In genomic region chr6:54956425-54956824, GRCm38 (mm10) we compare ENCODE assay signal across 11 mouse cellular contexts. TPM values are rescaled to one million over a fixed set of nuclear protein-coding genes. Genes with fewer than 3 reads are reported as not detected.
DNase-seq lines count a peak whose midpoint lies in the region; ATAC-seq and TF ChIP-seq lines count a peak whose summit lies in the region.
"Had no signal": no experiment of that assay in that cellular context is flagged by ENCODE, and none has a peak within 500 bp of the region (broad histone marks: within the 10 kb centered on the region; RNA-seq: fewer than 3 reads in every experiment).

No protein-coding gene starts in this region.

- peak; percentile 57; the same call in 1 of the 2 replicates for ATAC-seq in frontal cortex, adult (ENCODE audit: low TSS enrichment)
- ATAC-seq in granulocyte monocyte progenitor cell, adult 5-6 weeks (replicated peaks; ENCODE audit: poor library complexity, severe bottlenecking): peak; percentile 55
- ATAC-seq in stomach, embryonic 15.5 days (ENCODE audit: insufficient read depth, low FRiP score, low read depth): peak; percentile 7; the same call in 1 of the 2 replicates
- ATAC-seq: inflammation-experienced regulatory T-cells, adult 6 months had no signal

- no peaks in the 10 kb centered on the region for H3K36me3 ChIP-seq in stomach, embryonic 15.5 days

- intact Hi-C loops in left cerebral cortex, postnatal 25 days (cut with DNase I): no loop called here

- no peaks in the 10 kb centered on the region for H3K27me3 ChIP-seq in stomach, embryonic 15.5 days (replicated peaks)

- no peak overlapping the region for H3K4me3 ChIP-seq in lung, adult 2 months (replicated peaks; ENCODE audit: extremely low read depth, low read depth, low read length)
- no peak overlapping the region for H3K4me3 ChIP-seq in stomach, embryonic 15.5 days (replicated peaks)

- H3K27ac ChIP-seq in stomach, embryonic 15.5 days: no peak overlapping the region; the same call in 1 of the 2 replicates

- 53% methylated on average over 1 of the region's 1 CpGs for WGBS in lung, adult 2 months
- 38% methylated on average over 1 of the region's 1 CpGs for WGBS in stomach, embryonic 15.5 days

- no peaks in the 10 kb centered on the region for H3K9me3 ChIP-seq in stomach, embryonic 15.5 days

- H3K4me2 ChIP-seq in stomach, embryonic 15.5 days: no peak overlapping the region

- DNase-seq in frontal cortex, postnatal 14 days (ENCODE audit: low spot score in 2 of 2): no peak
- DNase-seq in lung, postnatal 25 days (ENCODE audit: low spot score): peak; percentile 59
- no peak for DNase-seq in lung, adult 2 months
- no peak for DNase-seq in left cerebral cortex, postnatal 25 days (ENCODE audit: low spot score in 2 of 2)
- no peak for DNase-seq in cerebellum, adult 9-11 months
- DNase-seq: cerebellum, adult 11-12 months; spleen, adult 18-20 months had no signal

- H3K4me1 ChIP-seq in lung, adult 2 months (ENCODE audit: control insufficient read depth, insufficient read depth, low read length): peaks cover 35% of the 10 kb centered on the region
- no peaks in the 10 kb centered on the region for H3K4me1 ChIP-seq in stomach, embryonic 15.5 days

- H3K9ac ChIP-seq in stomach, embryonic 15.5 days: no peak overlapping the region

- TF ChIP-seq POLR2A in lung, adult 2 months (IDR thresholded peaks at IDR 0.05; ENCODE audit: borderline replicate concordance, extremely low read depth, low read depth, low read length): no peak

- no peak for TF ChIP-seq CTCF in lung, adult 2 months (IDR thresholded peaks at IDR 0.05; ENCODE audit: insufficient read depth, low read length)

RNA-seq across cellular contexts. Expression of gene Nod1, which starts 16.0 kb away (rescaled TPM):
- 66.0 and 85.2 TPM in 2 replicates for polyA plus RNA-seq in lung, adult 2 months (2012; rRNA removed)
- total RNA-seq in granulocyte monocyte progenitor cell, adult 5-6 weeks (2014; fragmentation: Nextera tagmentation): 5.4 and 7.8 TPM in 2 replicates
- total RNA-seq in granulocyte monocyte progenitor cell, adult 5-6 weeks (2017): 5.5 and 7.2 TPM in 2 replicates
- 7.5 and 7.9 TPM in 2 replicates for polyA plus RNA-seq in stomach, embryonic 15.5 days (2015; fragmentation: Nextera tagmentation; extraction: Ambion mirVana)
- 1 to 10 TPM; 3.2 to 3.8 TPM for total RNA-seq in left cerebral cortex, postnatal 25 days (2021)

RNA-seq across cellular contexts. Expression of gene Ggct, which starts 36.3 kb away (rescaled TPM):
- 1.4 and 2.4 TPM in 2 replicates for polyA plus RNA-seq in lung, adult 2 months (2012; rRNA removed)
- total RNA-seq in granulocyte monocyte progenitor cell, adult 5-6 weeks (2014; fragmentation: Nextera tagmentation): 12.8 and 18.7 TPM in 2 replicates
- 39.6 and 41.1 TPM in 2 replicates for total RNA-seq in granulocyte monocyte progenitor cell, adult 5-6 weeks (2017)
- polyA plus RNA-seq in stomach, embryonic 15.5 days (2015; fragmentation: Nextera tagmentation; extraction: Ambion mirVana): 10.2 and 11.1 TPM in 2 replicates
- 10 to 100 TPM; 25.9 to 31.7 TPM for total RNA-seq in left cerebral cortex, postnatal 25 days (2021)

Comparison
In these comparisons a context has a peak if more than half of its experiments do, and no peak if none do; other contexts are left out.
1. ATAC-seq: peak in every context shown above with its lines; median percentile 57 in frontal cortex, adult; 55 in granulocyte monocyte progenitor cell, adult 5-6 weeks; 7 in stomach, embryonic 15.5 days.